Mouse (Mus musculus): ENCODE results near the gene Tmem229b. TPM values are rescaled to one million over a fixed set of nuclear protein-coding genes. Genes with fewer than 3 reads are reported as not detected.
"Not testable (repeated sequence)": the region's sequence is repeated elsewhere in the genome, so short reads cannot be mapped to it uniquely, and the experiment has no call there.

Gene Tmem229b
- polyA plus RNA-seq, 1 experiment from 2014 or later, result 66.7 TPM

- Histone ChIP-seq H3K4me2 (ENCODE audit: low read length) (no peak overlapping the region), H3K4me3 (replicated peaks; ENCODE audit: low read length) (no peak overlapping the region), H3K27ac (ENCODE audit: low read length) (no peak overlapping the region), H3K4me1 (replicated peaks; ENCODE audit: control insufficient read depth, insufficient read depth, low read length) (no peaks in the 10 kb centered on the region), H3K9ac (replicated peaks; ENCODE audit: low read depth, low read length) (no peak overlapping the region), H3K36me3 (ENCODE audit: control insufficient read depth, insufficient read depth) (no peaks in the 10 kb centered on the region), H3K27me3 (replicated peaks; ENCODE audit: control insufficient read depth, insufficient read depth, low read length) (no peaks in the 10 kb centered on the region), H3K9me3 (ENCODE audit: control insufficient read depth, low read length) (no peaks in the 10 kb centered on the region)
- no peak for ATAC-seq
Measured at GRCm38 (mm10) chr12:79041436-79041835, 34.0 kb upstream of the Tmem229b start.

GRCm38 (mm10) chr12:79040201-79040827, 32.9 kb upstream of the Tmem229b start:
- H3K36me3 ChIP-seq (ENCODE audit: control insufficient read depth, insufficient read depth), result no peaks in the 10 kb centered on the region
- no peak overlapping the region for H3K4me3 ChIP-seq (replicated peaks; ENCODE audit: low read length)
- no peak for ATAC-seq
- no peak overlapping the region for H3K4me2 ChIP-seq (ENCODE audit: low read length)
- no peaks in the 10 kb centered on the region for H3K27me3 ChIP-seq (replicated peaks; ENCODE audit: control insufficient read depth, insufficient read depth, low read length)
- no peak overlapping the region for H3K27ac ChIP-seq (ENCODE audit: low read length)
- no peak overlapping the region for H3K9ac ChIP-seq (replicated peaks; ENCODE audit: low read depth, low read length)
- no peaks in the 10 kb centered on the region for H3K9me3 ChIP-seq (ENCODE audit: control insufficient read depth, low read length)
- WGBS, result 93% methylated on average over 11 of the region's 11 CpGs
- H3K4me1 ChIP-seq (replicated peaks; ENCODE audit: control insufficient read depth, insufficient read depth, low read length), result no peaks in the 10 kb centered on the region

DNA sequence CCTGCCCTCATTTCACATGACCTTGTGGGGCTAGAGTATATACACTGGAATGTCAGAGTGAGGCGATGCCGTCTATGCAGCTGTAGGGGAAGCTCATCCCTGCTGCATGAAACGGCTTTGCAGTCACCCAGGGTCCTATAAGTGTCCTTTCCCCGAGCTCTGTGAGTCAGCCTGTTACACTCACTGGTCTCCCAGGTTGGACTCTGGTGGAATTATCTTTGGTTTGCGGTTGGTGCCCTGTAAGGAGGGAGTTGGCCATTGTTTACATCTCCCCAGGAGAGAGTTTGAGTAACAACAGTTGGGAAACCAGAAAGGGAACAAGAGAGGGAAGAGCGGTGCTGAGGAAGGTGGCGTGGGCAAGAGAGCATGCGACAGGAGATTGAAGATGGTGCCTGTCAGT, 32.3 kb upstream of the Tmem229b start:
- Histone ChIP-seq H3K36me3 (ENCODE audit: control insufficient read depth, insufficient read depth) (no peaks in the 10 kb centered on the region), H3K27me3 (replicated peaks; ENCODE audit: control insufficient read depth, insufficient read depth, low read length) (no peaks in the 10 kb centered on the region), H3K9ac (replicated peaks; ENCODE audit: low read depth, low read length) (no peak overlapping the region), H3K27ac (ENCODE audit: low read length) (no peak overlapping the region), H3K4me3 (replicated peaks; ENCODE audit: low read length) (no peak overlapping the region), H3K9me3 (ENCODE audit: control insufficient read depth, low read length) (no peaks in the 10 kb centered on the region), H3K4me2 (ENCODE audit: low read length) (no peak overlapping the region), H3K4me1 (replicated peaks; ENCODE audit: control insufficient read depth, insufficient read depth, low read length) (no peaks in the 10 kb centered on the region)
- no peak for ATAC-seq
- 77% methylated on average over 8 of the region's 8 CpGs for WGBS

DNA sequence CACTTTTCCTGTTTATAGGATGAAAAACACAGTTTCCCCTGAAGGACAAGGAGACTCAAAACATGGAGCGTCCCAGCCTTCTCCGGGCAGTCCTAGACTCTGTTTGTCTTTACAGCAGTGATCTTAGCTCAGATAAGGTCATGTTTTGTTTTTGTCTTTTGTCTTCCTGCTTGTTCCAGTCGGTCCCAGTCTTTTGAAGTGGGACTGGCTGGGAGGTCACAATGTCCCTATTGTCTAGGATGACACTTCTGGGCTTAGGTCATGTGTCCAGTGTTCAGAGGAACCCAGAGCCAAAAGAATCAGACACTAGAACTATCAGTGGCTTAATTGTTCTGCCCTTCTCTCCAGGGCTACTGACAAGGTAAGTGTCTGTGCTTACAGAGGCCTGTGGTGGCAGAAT, 27.9 kb upstream of the Tmem229b start:
- WGBS, result 53% methylated on average over 3 of the region's 3 CpGs
- no peak for ATAC-seq
- no peaks in the 10 kb centered on the region for H3K9me3 ChIP-seq (ENCODE audit: control insufficient read depth, low read length)
- no peak overlapping the region for H3K9ac ChIP-seq (replicated peaks; ENCODE audit: low read depth, low read length)
- H3K27me3 ChIP-seq (replicated peaks; ENCODE audit: control insufficient read depth, insufficient read depth, low read length), result no peaks in the 10 kb centered on the region
- H3K4me1 ChIP-seq (replicated peaks; ENCODE audit: control insufficient read depth, insufficient read depth, low read length), result no peaks in the 10 kb centered on the region
- H3K4me3 ChIP-seq (replicated peaks; ENCODE audit: low read length), result no peak overlapping the region
- no peak overlapping the region for H3K27ac ChIP-seq (ENCODE audit: low read length)
- H3K4me2 ChIP-seq (ENCODE audit: low read length), result no peak overlapping the region
- no peaks in the 10 kb centered on the region for H3K36me3 ChIP-seq (ENCODE audit: control insufficient read depth, insufficient read depth)

DNA sequence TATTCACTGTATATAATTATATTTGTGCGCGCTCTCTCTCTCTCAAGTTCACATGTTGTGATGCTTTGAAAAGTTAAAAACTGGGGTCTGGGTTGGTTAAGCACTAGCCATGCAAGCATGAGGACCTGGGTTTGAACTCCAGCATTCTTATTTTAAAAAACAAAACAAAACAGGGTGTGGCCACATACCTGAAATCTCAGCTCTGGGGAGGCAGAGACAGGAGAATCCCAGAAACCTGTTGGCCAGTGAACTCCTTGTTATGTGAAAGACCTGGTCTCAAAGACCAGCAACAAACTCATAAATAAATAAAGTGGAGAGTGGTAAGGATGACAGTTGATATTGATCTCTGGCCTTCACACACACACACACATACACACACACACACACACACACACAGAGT, 26.9 kb upstream of the Tmem229b start:
- peaks cover 5% of the 10 kb centered on the region; the same call in 1 of the 2 replicates for H3K4me1 ChIP-seq (replicated peaks; ENCODE audit: control insufficient read depth, insufficient read depth, low read length)
- ATAC-seq, result no peak
- 100% methylated on average over 2 of the region's 2 CpGs for WGBS
- no peaks in the 10 kb centered on the region for H3K27me3 ChIP-seq (replicated peaks; ENCODE audit: control insufficient read depth, insufficient read depth, low read length)
- H3K36me3 ChIP-seq (ENCODE audit: control insufficient read depth, insufficient read depth), result no peaks in the 10 kb centered on the region
- H3K4me2 ChIP-seq (ENCODE audit: low read length), result no peak overlapping the region
- no peaks in the 10 kb centered on the region for H3K9me3 ChIP-seq (ENCODE audit: control insufficient read depth, low read length)
- no peak overlapping the region for H3K27ac ChIP-seq (ENCODE audit: low read length)
- no peak overlapping the region for H3K9ac ChIP-seq (replicated peaks; ENCODE audit: low read depth, low read length)
- no peak overlapping the region for H3K4me3 ChIP-seq (replicated peaks; ENCODE audit: low read length)

GRCm38 (mm10) chr12:79028911-79029861, 21.8 kb upstream of the Tmem229b start, which contains the start of gene Plekhh1:
Gene Plekhh1 (plus strand): TSS chr12:79029163.
- no peaks in the 10 kb centered on the region for H3K9me3 ChIP-seq (ENCODE audit: control insufficient read depth, low read length)
- H3K27ac ChIP-seq (ENCODE audit: low read length), result no peak within 1 kb of the TSS
- peak within 1 kb of the TSS; percentile 75 for H3K4me3 ChIP-seq (replicated peaks; ENCODE audit: low read length)
- no peaks in the 10 kb centered on the region for H3K36me3 ChIP-seq (ENCODE audit: control insufficient read depth, insufficient read depth)
- ATAC-seq, result peak; percentile 91
- peak within 1 kb of the TSS; percentile 77 for H3K9ac ChIP-seq (replicated peaks; ENCODE audit: low read depth, low read length)
- peak within 1 kb of the TSS; percentile 96 for H3K4me2 ChIP-seq (ENCODE audit: low read length)
- peaks cover 12% of the 10 kb centered on the region; the same call in 1 of the 2 replicates for H3K4me1 ChIP-seq (replicated peaks; ENCODE audit: control insufficient read depth, insufficient read depth, low read length)
- WGBS, result under 1% methylated on average over 78 of the region's 80 CpGs
- no peaks in the 10 kb centered on the region for H3K27me3 ChIP-seq (replicated peaks; ENCODE audit: control insufficient read depth, insufficient read depth, low read length)

DNA sequence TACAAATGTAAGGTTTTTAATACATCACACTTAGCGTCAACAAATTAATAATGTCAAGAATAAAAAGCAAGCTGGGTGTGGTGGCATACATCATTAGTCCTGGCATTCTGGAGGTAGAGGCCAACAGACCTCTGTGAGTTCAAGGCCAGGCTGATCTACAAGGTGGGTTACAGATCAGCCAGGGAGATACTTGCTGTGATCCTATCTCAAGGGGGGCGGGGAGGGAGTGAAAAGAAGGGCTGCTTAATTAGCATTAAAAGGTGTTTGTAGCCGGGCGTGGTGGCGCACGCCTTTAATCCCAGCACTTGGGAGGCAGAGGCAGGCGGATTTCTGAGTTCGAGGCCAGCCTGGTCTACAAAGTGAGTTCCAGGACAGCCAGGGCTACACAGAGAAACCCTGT, 20.1 kb upstream of the Tmem229b start:
- H3K36me3 ChIP-seq (ENCODE audit: control insufficient read depth, insufficient read depth); H3K27me3 ChIP-seq (replicated peaks; ENCODE audit: control insufficient read depth, insufficient read depth, low read length); H3K9me3 ChIP-seq (ENCODE audit: control insufficient read depth, low read length); ATAC-seq; H3K9ac ChIP-seq (replicated peaks; ENCODE audit: low read depth, low read length); H3K27ac ChIP-seq (ENCODE audit: low read length); H3K4me2 ChIP-seq (ENCODE audit: low read length); H3K4me3 ChIP-seq (replicated peaks; ENCODE audit: low read length): not testable (repeated sequence)
- WGBS, result 91% methylated on average over 8 of the region's 8 CpGs
- peaks cover 12% of the 10 kb centered on the region; the same call in 1 of the 2 replicates for H3K4me1 ChIP-seq (replicated peaks; ENCODE audit: control insufficient read depth, insufficient read depth, low read length)

GRCm38 (mm10) chr12:79022882-79023281, 15.5 kb upstream of the Tmem229b start:
- peak; percentile 43; the same call in 1 of the 2 replicates for ATAC-seq
- H3K27me3 ChIP-seq (replicated peaks; ENCODE audit: control insufficient read depth, insufficient read depth, low read length), result no peaks in the 10 kb centered on the region
- H3K4me1 ChIP-seq (replicated peaks; ENCODE audit: control insufficient read depth, insufficient read depth, low read length), result no peaks in the 10 kb centered on the region
- no peaks in the 10 kb centered on the region for H3K9me3 ChIP-seq (ENCODE audit: control insufficient read depth, low read length)
- no peaks in the 10 kb centered on the region for H3K36me3 ChIP-seq (ENCODE audit: control insufficient read depth, insufficient read depth)
- 6% methylated on average over 3 of the region's 3 CpGs for WGBS
- no peak overlapping the region for H3K27ac ChIP-seq (ENCODE audit: low read length)
- no peak overlapping the region for H3K4me2 ChIP-seq (ENCODE audit: low read length)
- no peak overlapping the region for H3K4me3 ChIP-seq (replicated peaks; ENCODE audit: low read length)
- H3K9ac ChIP-seq (replicated peaks; ENCODE audit: low read depth, low read length), result no peak overlapping the region

DNA sequence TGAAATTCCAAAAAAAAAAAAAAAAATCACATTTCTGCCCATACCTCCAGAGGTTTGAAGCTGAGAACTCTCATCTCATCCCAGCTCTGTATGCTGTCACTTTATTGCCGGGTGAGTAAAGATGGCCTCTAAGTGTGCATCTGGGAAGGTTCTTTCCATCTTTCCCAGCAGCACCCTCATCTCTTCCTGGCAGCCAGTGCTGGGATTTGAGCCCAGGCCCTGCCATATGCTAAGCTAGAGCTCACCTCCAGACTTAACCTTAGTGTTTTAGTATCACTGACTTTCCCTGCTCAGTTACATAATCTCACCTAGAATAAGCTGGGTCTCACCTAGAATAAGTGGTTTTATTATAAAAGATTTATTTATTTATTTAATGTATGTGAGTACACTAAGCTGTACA, 14.5 kb upstream of the Tmem229b start:
- no peaks in the 10 kb centered on the region for H3K9me3 ChIP-seq (ENCODE audit: control insufficient read depth, low read length)
- no peaks in the 10 kb centered on the region for H3K4me1 ChIP-seq (replicated peaks; ENCODE audit: control insufficient read depth, insufficient read depth, low read length)
- no peak overlapping the region for H3K4me3 ChIP-seq (replicated peaks; ENCODE audit: low read length)
- no peak overlapping the region for H3K27ac ChIP-seq (ENCODE audit: low read length)
- no peak for ATAC-seq
- H3K4me2 ChIP-seq (ENCODE audit: low read length), result no peak overlapping the region
- H3K9ac ChIP-seq (replicated peaks; ENCODE audit: low read depth, low read length), result no peak overlapping the region
- no peaks in the 10 kb centered on the region for H3K36me3 ChIP-seq (ENCODE audit: control insufficient read depth, insufficient read depth)
- WGBS, result 78% methylated on average over 1 of the region's 1 CpGs
- H3K27me3 ChIP-seq (replicated peaks; ENCODE audit: control insufficient read depth, insufficient read depth, low read length), result no peaks in the 10 kb centered on the region

Measured in forebrain, embryonic 16.5 days (tissue).